In genomic region chr8:124608239-124608971, GRCm38 (mm10) we compare ENCODE assay signal across 9 mouse cellular contexts. TPM values are rescaled to one million over a fixed set of nuclear protein-coding genes. Genes with fewer than 3 reads are reported as not detected.
DNase-seq lines count a peak whose midpoint lies in the region; ATAC-seq and TF ChIP-seq lines count a peak whose summit lies in the region.
"Had no signal": no experiment of that assay in that cellular context is flagged by ENCODE, and none has a peak within 500 bp of the region (broad histone marks: within the 10 kb centered on the region; RNA-seq: fewer than 3 reads in every experiment).

No protein-coding gene starts in this region.

- H3K27me3 ChIP-seq in forebrain, embryonic 14.5 days (replicated peaks; ENCODE audit: control insufficient read depth, insufficient read depth, low read length), result no peaks in the 10 kb centered on the region
- H3K27me3 ChIP-seq: hindbrain, embryonic 15.5 days had no signal

- H3K9ac ChIP-seq in forebrain, embryonic 14.5 days (ENCODE audit: low read length), result no peak overlapping the region
- H3K9ac ChIP-seq: hindbrain, embryonic 15.5 days had no signal

- WGBS in forebrain, embryonic 14.5 days, result 77% methylated on average over 13 of the region's 13 CpGs

- ATAC-seq in forebrain, embryonic 14.5 days, result no peak

- no peak overlapping the region for H3K4me3 ChIP-seq in left cerebral cortex, adult 2 months
- no peak overlapping the region for H3K4me3 ChIP-seq in forebrain, embryonic 14.5 days (ENCODE audit: low read depth, low read length)
- H3K4me3 ChIP-seq: hindbrain, embryonic 15.5 days had no signal

- DNase-seq in cerebellum, postnatal 10 days, result peak; percentile 63 to 74
- no peak for DNase-seq in cerebellum, adult 11 months
- DNase-seq in left cerebral cortex, adult 2 months (ENCODE audit: extremely low spot score in 1 of 2, low spot score in 2 of 2), result no peak
- DNase-seq in left cerebral cortex, adult 8-10 months (ENCODE audit: low spot score in 2 of 2), result no peak
- peak; percentile 17 for DNase-seq in MEL-GATA-1-ER (ENCODE audit: extremely low read depth, low read depth)
- DNase-seq in lung, postnatal 36 days, result peak; percentile 6
- DNase-seq in forebrain, embryonic 14.5 days (ENCODE audit: low spot score), result no peak
- DNase-seq in urinary bladder, postnatal 36 days (ENCODE audit: low spot score in 2 of 2), result no peak

- no peak overlapping the region for H3K27ac ChIP-seq in left cerebral cortex, adult 2 months
- no peak overlapping the region for H3K27ac ChIP-seq in forebrain, embryonic 14.5 days (ENCODE audit: low read depth, low read length)
- H3K27ac ChIP-seq: hindbrain, embryonic 15.5 days had no signal

- TF ChIP-seq CTCF in left cerebral cortex, adult 2 months (IDR thresholded peaks at IDR 0.05), result peak; percentile 82

- intact Hi-C loops in left cerebral cortex, adult 2 months (cut with DNase I), result no loop called here

- no peaks in the 10 kb centered on the region for H3K36me3 ChIP-seq in forebrain, embryonic 14.5 days (ENCODE audit: control insufficient read depth, insufficient read depth, low read length)
- H3K36me3 ChIP-seq: hindbrain, embryonic 15.5 days had no signal

- H3K4me1 ChIP-seq in forebrain, embryonic 14.5 days (ENCODE audit: control insufficient read depth, insufficient read depth, low read length), result no peaks in the 10 kb centered on the region
- H3K4me1 ChIP-seq: hindbrain, embryonic 15.5 days had no signal

- H3K4me2 ChIP-seq in forebrain, embryonic 14.5 days (ENCODE audit: low read length), result no peak overlapping the region
- H3K4me2 ChIP-seq: hindbrain, embryonic 15.5 days had no signal

- H3K9me3 ChIP-seq in forebrain, embryonic 14.5 days (replicated peaks; ENCODE audit: control insufficient read depth, low read length), result no peaks in the 10 kb centered on the region
- H3K9me3 ChIP-seq: hindbrain, embryonic 15.5 days had no signal

RNA-seq across cellular contexts. Expression of gene Capn9, which starts 32.5 kb away (rescaled TPM):
- not detected for total RNA-seq in left cerebral cortex, adult 2 months (2021)
- under 1 TPM in 1 of 4 experiments, not detected in 3; 0.35 TPM for total RNA-seq in left cerebral cortex, adult 8-10 months (2022)
- polyA plus RNA-seq in forebrain, embryonic 14.5 days (2014; fragmentation: Nextera tagmentation; extraction: Ambion mirVana), result 0.19 TPM in 1 of 2 replicates, not detected in the other

RNA-seq across cellular contexts. Expression of gene Agt, which starts 38.9 kb away (rescaled TPM):
- 10 to 100 TPM; 13.3 to 17.8 TPM for total RNA-seq in left cerebral cortex, adult 2 months (2021)
- total RNA-seq in left cerebral cortex, adult 8-10 months (2022), result 10 to 100 TPM; 17.3 to 31.4 (median 24.9) TPM
- polyA plus RNA-seq in forebrain, embryonic 14.5 days (2014; fragmentation: Nextera tagmentation; extraction: Ambion mirVana), result not detected in 2 replicates

RNA-seq across cellular contexts. Expression of gene 2310022B05Rik, which starts 54.8 kb away (rescaled TPM):
- total RNA-seq in left cerebral cortex, adult 2 months (2021), result 10 to 100 TPM; 56.2 to 59.4 TPM
- total RNA-seq in left cerebral cortex, adult 8-10 months (2022), result 10 to 100 TPM; 68.8 to 73.0 (median 71.5) TPM
- polyA plus RNA-seq in forebrain, embryonic 14.5 days (2014; fragmentation: Nextera tagmentation; extraction: Ambion mirVana), result 30.6 and 32.4 TPM in 2 replicates

Comparison
In these comparisons a context has a peak if more than half of its experiments do, and no peak if none do; other contexts are left out.
1. DNase-seq: peak in cerebellum, postnatal 10 days (2 of 2), MEL-GATA-1-ER (single experiment) and lung, postnatal 36 days (single experiment); none in cerebellum, adult 11 months (single experiment), left cerebral cortex, adult 2 months (0 of 2), left cerebral cortex, adult 8-10 months (0 of 2), forebrain, embryonic 14.5 days (single experiment) and urinary bladder, postnatal 36 days (0 of 2).